Mouse (Mus musculus) CH12F3 (cell line): ENCODE results near the gene 2610318N02Rik.

Source experiments
- in situ Hi-C: fragments of 300-500 bp; cut with MboI; formaldehyde crosslinking; loops from 2 replicates; pipeline ENCODE4 v1.14.3; 2020; ENCODE audit warnings: low sequenced_read_pairs

The 2610318N02Rik gene

GRCm38 (mm10) chr16:17110771-17111743 lies 13.9 kb downstream of the 2610318N02Rik start, which contains the start of gene Ppil2:
Ppil2 (minus strand) TSS chr16:17111257.
- in situ Hi-C loops, result no loop called here

DNA sequence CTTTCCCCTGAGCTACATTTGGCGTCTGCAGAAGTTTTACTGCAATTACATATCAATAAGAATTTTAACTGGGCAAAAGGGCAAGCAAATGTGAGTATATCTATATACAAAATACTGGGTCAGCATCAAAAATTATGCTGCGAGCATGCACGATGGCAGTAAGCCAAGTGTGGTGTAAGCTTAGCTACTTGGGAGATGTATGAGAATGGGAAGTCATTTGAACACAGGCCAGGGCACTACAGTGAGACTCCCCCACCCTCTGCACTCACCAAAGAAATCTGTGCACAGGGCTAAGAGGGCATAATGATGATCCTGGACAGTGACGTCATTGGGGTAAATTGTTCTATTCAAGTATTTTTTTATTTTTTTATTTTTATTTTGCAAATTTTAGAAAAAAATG lies 20.4 kb downstream of the 2610318N02Rik start:
- in situ Hi-C loops, result no loop called here

DNA sequence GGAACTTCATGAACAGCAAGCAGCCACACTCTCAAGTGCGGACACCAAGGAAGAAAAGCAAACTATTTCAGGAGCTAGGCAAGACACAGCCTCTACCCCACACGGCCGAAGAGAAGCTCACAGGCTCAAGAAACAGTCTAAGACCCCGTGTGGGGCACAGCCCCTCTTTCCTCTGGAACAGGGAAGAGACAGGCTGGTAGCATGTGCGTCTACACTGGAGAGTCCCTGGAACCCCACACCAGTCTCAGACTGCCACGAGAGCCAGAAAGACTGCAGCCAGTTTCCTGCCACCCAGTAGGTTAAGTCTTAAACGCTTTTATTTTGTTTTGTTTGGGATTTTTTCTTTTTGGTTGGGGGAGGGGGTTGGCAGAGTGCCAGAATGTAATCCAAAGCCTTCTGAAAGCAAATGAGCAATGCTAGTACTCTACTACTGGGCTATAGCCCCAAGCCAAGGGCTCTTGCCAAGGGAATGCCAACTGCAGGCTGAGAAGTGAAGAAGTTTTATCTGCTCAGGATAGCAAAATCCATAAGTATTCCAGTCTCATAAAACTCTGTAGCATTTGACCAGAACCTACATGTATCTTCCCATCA lies 22.2 kb downstream of the 2610318N02Rik start:
- in situ Hi-C loops, result no loop called here

- in situ Hi-C loops, result no loop called here
Measured at GRCm38 (mm10) chr16:17096938-17097337, 28.0 kb downstream of the 2610318N02Rik start.

DNA sequence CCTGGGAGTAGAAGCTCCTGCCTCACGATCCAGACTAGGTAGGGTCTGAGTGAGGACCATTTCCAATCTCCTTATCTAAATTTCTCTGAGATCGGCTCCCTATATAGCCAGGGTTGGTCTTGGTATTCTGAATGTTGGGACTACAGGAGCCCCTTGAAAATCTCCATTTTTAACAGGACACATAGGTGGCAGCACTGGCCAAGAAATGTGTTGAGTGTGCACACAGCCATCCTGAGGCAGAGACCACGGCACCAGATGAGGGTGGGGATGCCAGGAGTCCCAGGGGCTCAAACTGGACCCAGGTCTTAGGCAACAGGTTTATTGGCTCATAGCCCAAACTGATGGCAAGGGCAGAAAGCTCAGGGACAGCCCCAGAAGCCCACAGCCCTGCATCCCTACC lies 36.6 kb downstream of the 2610318N02Rik start:
- in situ Hi-C loops, result no loop called here

- in situ Hi-C loops, result no loop called here
Measured at GRCm38 (mm10) chr16:17086669-17087193, 38.2 kb downstream of the 2610318N02Rik start.

DNA sequence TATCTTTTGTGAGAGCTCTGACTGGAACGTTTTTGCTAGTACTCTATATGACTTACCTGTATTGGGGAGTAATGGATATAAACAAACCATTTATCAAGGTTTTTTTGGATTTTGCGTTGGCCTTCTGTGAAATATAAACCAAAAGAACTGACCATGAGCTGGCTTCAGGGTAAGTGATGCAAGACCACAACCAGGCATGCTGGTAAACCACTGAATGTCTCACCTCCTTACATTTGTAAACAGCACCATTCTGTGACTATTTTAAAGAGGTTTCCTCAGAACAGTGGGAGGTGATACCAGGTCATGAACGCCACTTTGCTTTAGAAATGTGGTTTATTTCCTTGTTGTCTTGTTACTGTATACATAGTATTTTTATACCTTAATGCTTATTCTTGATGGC lies 38.7 kb downstream of the 2610318N02Rik start:
- in situ Hi-C loops, result no loop called here

DNA sequence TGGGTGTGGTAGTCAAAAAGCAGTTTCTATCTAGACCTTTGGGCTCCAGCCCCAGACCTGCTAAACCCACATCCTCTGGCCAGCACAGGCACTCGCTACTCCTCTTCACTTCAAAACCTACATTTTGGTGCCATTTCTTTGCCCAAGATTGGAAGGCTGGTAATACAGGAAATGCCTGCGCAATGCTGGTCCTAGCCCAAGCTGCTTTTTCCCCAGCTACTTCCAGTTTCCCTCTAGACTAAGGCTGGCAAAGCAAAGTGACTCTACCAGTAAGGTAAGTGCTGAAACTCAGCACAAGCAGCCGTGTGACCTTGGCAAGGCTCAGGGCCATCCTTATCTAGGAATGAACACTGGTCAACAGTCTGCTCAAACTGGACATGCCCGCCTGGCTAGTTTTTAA lies 39.3 kb downstream of the 2610318N02Rik start:
- in situ Hi-C loops, result no loop called here

GRCm38 (mm10) chr16:17082121-17082792 lies 42.7 kb downstream of the 2610318N02Rik start:
- in situ Hi-C loops, result no loop called here

GRCm38 (mm10) chr16:17078101-17078500 lies 46.9 kb downstream of the 2610318N02Rik start:
- in situ Hi-C loops, result no loop called here

DNA sequence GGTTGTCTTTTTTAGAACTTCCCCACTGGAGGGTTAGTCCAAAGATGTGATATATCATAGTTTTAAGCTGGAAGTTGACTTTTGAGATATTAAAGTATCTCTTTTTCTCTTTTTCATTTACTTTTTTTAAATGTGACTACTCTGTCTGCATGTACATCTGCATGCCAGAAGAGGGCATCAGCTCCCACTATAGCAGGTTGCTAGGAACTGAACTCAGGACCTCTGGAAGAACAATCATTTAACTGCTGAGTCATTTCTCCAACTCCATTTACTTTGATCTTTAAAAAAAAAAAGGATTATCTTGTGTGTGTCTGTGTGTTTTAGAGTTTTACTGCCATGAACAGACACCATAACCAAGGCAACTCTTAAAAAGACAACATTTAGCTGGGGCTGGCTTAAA lies 48.1 kb downstream of the 2610318N02Rik start:
- in situ Hi-C loops, result no loop called here

DNA sequence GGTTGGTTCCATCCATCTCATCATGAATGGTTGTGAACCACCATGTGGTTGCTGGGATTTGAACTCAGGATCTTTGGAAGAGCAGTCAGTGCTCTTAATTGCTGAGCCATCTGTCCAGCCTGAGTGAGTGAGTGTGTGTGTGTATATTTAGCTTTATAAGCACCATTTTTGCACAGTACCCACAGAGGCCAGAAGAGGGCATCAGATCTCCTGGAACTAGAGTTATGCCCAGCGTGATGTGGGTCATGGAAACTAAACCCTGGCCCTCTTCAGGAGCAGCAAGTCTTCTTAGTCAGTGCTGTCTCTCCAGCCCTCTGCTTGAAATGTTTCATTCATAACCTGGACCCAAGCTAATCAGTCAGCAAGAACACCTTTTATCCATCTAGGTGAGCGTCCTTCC lies 48.7 kb downstream of the 2610318N02Rik start:
- in situ Hi-C loops, result no loop called here

- in situ Hi-C loops, result no loop called here
Measured at GRCm38 (mm10) chr16:17073000-17073399, 52.0 kb downstream of the 2610318N02Rik start.

- in situ Hi-C loops, result no loop called here
Measured at GRCm38 (mm10) chr16:17070716-17071115, 54.3 kb downstream of the 2610318N02Rik start.

GRCm38 (mm10) chr16:17069511-17070443 lies 55.2 kb downstream of the 2610318N02Rik start, which contains the start of gene Ypel1:
Ypel1 (plus strand) TSS chr16:17069696.
- in situ Hi-C loops, result no loop called here

DNA sequence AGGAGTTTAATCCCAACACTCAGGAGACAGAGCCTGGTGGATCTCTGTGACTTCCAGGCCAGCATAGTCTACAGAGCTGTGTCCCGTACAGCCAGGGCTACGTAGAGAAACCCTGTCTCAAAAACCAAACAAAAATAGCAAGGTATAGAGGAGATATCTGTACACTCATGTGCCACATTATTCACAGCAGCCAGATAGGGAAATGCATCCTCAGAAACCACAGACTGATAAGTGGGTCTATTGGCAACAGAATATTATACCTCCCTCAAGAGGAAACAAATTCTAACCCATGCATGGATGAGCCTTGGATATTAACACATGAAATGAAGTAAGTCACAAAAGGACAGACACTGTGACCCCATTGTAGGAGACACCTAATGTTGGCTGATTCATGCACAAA lies 57.4 kb downstream of the 2610318N02Rik start:
- in situ Hi-C loops, result no loop called here
